Mouse (Mus musculus): ENCODE measurements at regions not wholly inside any gene's neighbourhood (a gene's known extent, or its start where the extent isn't known, plus 50 kb on each side); places are given as distances from the start of the nearest gene placed in this dataset.

- no peak for DNase-seq (ENCODE audit: low read depth)
These were observed 117.5 kb upstream of the Btg1 start for GRCm38 (mm10) chr10:96499274-96499673.

DNA sequence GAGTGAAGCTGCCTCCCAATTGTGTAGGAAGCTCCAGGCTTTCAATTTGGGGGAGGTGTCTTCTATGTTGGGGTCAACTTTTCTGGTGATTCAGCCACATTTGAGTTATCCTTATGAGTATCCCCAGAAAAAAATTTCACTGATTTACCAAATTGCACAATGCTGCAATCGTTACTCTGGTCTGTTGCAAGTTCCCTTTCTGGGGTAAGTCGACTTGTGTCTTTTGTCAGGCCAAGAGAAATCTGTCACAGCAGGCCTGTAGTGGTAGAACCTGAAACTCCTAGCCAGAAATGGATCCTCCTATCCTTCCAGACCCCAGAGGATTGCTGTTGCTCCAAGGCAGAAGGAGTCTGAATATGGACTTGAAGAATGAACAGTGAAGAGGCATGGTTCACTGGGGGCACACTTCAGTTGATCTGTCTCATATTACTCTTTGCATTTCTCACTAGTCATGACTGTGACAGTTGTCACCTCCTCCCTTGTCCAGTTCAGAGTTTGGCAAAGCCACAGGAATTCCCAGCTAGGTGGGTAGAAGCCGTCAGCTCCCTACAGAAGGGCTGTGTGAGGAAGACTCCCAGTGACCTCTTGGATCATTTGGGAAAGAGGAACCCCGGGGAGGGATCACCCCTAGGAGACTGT lies 114.6 kb upstream of the Btg1 start:
- DNase-seq (ENCODE audit: low read depth) = no peak

DNA sequence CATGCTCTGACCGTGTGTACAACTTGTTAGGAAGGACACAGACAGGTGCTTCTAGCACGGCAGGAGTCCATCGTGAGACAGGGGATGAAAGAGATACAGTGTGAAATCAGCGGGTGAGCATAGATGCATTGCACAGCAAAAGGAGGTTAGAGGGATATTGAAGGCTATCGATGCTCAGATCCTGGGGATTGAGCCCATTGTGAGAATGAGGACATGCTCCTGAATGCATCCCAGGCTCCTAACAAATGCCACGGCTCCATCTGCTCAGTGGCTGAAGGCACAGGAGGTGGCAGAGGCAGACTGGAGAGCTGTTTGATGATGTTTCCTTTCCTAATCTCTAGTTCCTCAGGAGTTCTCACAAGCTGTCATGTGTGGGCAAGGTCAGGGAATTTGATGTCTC lies 114.1 kb upstream of the Btg1 start:
- no peak for DNase-seq (ENCODE audit: low read depth)

- DNase-seq (ENCODE audit: low read depth) = no peak
These were observed 112.5 kb upstream of the Btg1 start for GRCm38 (mm10) chr10:96504340-96504739.

GRCm38 (mm10) chr10:96515164-96515922 lies 101.5 kb upstream of the Btg1 start:
- no peak for DNase-seq (ENCODE audit: low read depth)

- no peak for DNase-seq (ENCODE audit: low read depth)
These were observed 100.9 kb upstream of the Btg1 start for GRCm38 (mm10) chr10:96515923-96516258.

DNA sequence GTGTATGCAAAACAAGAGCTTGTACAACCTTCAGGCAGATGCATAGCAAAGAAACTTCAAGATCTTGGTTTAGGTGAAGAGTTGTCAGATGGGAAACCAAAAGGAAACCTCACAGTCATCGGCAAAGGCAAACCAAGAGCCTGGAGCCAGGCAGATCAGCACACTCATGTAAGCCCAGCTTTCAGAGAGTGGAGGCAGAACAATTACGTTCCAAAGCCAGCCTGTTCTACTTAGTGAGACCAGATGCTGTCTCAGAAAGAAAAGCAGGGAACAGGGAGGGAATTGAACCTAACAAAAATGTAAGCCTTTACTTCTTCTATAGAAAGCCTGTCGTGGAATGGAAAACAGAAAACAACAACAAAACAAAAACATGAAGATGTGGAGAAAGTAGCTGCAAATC lies 97.4 kb upstream of the Btg1 start:
- no peak for DNase-seq (ENCODE audit: low read depth)

- DNase-seq (ENCODE audit: low read depth) = no peak
These were observed 95.6 kb upstream of the Btg1 start for GRCm38 (mm10) chr10:96520995-96521760.

DNA sequence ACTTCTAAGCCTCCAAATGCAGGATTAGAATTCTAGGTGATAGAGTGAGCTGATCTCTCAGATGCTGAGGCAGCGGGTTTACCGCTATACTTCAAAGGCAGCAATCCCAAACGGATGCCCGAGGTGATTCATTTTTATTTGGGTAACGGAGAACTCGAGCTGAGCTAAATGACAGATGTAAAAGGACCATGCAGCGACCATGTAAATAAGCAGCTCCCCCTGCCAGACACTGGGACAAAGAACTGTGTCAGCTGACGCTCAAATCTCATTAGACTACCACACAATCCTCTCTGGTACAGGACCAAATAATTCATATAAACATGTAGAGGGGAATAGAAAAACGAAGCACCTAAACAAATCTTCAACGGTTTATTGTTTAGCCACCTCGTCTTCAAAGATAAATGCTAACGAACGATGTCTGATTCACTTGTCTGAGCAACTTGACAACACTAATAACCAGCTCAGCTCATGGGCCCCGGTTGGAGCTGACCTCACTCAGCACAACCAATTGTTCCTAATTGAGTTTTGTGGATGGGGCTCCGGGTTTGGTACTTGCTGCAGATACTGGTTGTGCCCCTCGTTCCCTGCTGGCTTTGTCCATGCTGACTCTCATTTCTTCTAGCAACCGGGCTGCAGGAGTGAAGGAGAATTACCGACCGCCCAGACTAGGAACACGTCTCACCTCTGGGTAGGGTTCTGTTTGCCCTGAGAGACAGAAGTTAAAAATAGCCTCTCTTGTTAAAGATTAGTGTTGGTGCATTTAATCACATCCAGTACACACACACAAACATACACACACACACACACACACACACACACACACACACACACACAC lies 92.6 kb upstream of the Btg1 start:
- no peak for DNase-seq (ENCODE audit: low read depth)

DNA sequence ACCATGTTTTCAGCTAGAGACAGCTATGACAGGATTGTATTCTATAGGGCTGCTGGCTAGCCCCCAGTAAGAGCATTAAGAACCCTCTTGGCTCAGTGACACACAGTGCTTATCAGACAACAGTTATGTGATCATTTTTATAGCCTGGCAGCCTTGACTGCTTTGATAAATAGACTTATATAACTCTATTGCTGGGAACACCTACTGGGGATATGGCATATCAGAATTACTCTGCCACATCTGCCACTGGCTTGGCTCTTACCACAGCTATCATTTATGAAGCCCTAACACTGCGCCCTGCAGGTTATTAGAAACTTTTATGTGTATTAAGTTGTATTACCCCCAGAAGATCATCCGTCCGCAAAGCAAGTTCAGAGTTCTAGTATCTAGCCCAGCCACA lies 88.9 kb upstream of the Btg1 start:
- no peak for DNase-seq (ENCODE audit: low read depth)

- no peak for DNase-seq (ENCODE audit: low read depth)
These were observed 82.2 kb upstream of the Btg1 start for GRCm38 (mm10) chr10:96534547-96535124.

DNA sequence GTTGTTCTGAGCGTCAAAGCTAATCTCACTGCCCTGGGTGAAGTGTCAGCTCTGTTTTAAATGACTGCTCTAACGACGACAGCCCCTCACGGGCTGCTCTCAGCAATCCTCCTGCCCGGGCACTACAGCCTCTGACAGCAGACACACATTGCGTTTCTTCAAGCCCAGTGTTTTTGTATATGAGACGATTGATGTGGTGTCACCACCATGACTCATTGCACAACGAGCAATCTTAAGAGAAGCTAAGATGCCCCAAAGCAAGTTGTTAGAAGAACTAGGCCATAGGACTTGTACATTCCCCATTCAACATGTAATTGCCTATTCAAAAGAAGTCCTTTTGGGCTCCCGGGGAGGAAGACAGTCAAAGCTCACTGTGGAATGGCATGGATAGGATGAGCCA lies 81.3 kb upstream of the Btg1 start:
- DNase-seq (ENCODE audit: low read depth) = peak; percentile 46

GRCm38 (mm10) chr10:96540828-96541227 lies 76.0 kb upstream of the Btg1 start:
- no peak for DNase-seq (ENCODE audit: low read depth)

- DNase-seq (ENCODE audit: low read depth) = no peak
These were observed 71.5 kb upstream of the Btg1 start for GRCm38 (mm10) chr10:96545312-96545711.

GRCm38 (mm10) chr10:96545761-96546388 lies 70.9 kb upstream of the Btg1 start:
- DNase-seq (ENCODE audit: low read depth) = no peak

DNA sequence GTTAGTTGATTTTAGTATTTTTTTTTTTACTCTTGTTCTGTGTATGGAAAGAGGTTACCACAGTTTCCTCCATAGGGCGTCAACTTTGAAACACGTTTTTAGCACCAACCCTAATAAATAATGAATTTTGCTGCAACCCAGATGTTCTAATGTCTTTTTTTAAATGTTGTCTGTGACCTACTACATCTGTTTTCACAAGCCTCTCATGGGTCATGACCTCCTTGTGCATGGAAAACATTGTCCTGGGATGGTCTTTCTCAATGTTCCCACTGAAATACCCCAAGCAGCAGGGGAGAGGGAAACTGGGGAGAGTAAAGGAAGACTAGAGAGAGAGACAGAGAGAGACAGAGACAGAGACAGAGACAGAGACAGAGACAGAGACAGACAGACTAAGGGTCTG lies 67.2 kb upstream of the Btg1 start:
- no peak for DNase-seq (ENCODE audit: low read depth)

- DNase-seq (ENCODE audit: low read depth) = no peak
These were observed 66.5 kb upstream of the Btg1 start for GRCm38 (mm10) chr10:96550266-96550665.

GRCm38 (mm10) chr10:96557336-96557735 lies 59.5 kb upstream of the Btg1 start:
- no peak for DNase-seq (ENCODE audit: low read depth)

DNA sequence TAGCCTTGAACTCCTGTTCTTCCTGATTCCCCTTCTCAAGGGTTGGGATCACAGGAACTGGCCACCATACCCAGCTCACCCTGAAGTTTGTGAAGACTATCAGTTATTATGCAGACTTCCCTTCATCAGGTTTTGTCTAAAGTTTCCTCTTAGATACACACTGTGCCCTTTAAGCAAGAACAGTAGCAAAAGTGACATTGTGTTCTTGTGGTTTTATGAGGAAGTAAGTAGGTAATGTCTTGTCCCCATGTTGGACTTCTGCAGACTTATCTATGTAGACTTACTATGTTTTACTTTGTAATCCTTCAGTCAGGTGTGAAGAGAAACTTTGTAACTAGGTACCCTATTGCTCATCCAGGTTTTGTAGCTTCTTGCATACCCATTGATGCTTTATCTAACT lies 51.5 kb upstream of the Btg1 start:
- no peak for DNase-seq (ENCODE audit: low read depth)

Measured in gonadal fat pad, adult 2 months (tissue).